Mouse (Mus musculus): ENCODE results near the gene Eml6. TPM values are rescaled to one million over a fixed set of nuclear protein-coding genes. Genes with fewer than 3 reads are reported as not detected.

Gene Eml6
- polyA plus RNA-seq, 1 experiment from 2014 or later = 0.53 TPM

- no peak for ATAC-seq (ENCODE audit: low FRiP score, low TSS enrichment)
- no peak overlapping the region for H3K27ac ChIP-seq (ENCODE audit: low read depth, low read length)
- H3K27me3 ChIP-seq (ENCODE audit: control insufficient read depth, insufficient read depth, low read length) = no peaks in the 10 kb centered on the region
- H3K4me2 ChIP-seq (replicated peaks; ENCODE audit: low read depth, low read length) = no peak overlapping the region
- 92% methylated on average over 2 of the region's 2 CpGs for WGBS
- peaks cover 3% of the 10 kb centered on the region; the same call in 1 of the 2 replicates for H3K36me3 ChIP-seq (ENCODE audit: control insufficient read depth, insufficient read depth, low read length)
- H3K9ac ChIP-seq (ENCODE audit: low read depth, low read length) = no peak overlapping the region
- H3K4me1 ChIP-seq (ENCODE audit: control insufficient read depth, insufficient read depth, low read length) = peaks cover 6% of the 10 kb centered on the region; the same call in 1 of the 2 replicates
- H3K9me3 ChIP-seq (ENCODE audit: control insufficient read depth, low read length) = no peaks in the 10 kb centered on the region
- H3K4me3 ChIP-seq (ENCODE audit: low read length) = no peak overlapping the region
These were observed 311.0 kb downstream of the Eml6 start for GRCm38 (mm10) chr11:29714789-29715188.

- 91% methylated on average over 7 of the region's 7 CpGs for WGBS
- no peak overlapping the region for H3K9ac ChIP-seq (ENCODE audit: low read depth, low read length)
- H3K27ac ChIP-seq (ENCODE audit: low read depth, low read length) = no peak overlapping the region
- H3K4me1 ChIP-seq (ENCODE audit: control insufficient read depth, insufficient read depth, low read length) = peaks cover 6% of the 10 kb centered on the region; the same call in 1 of the 2 replicates
- no peak overlapping the region for H3K4me2 ChIP-seq (replicated peaks; ENCODE audit: low read depth, low read length)
- no peak for ATAC-seq (ENCODE audit: low FRiP score, low TSS enrichment)
- peaks cover 3% of the 10 kb centered on the region; the same call in 1 of the 2 replicates for H3K36me3 ChIP-seq (ENCODE audit: control insufficient read depth, insufficient read depth, low read length)
- no peak overlapping the region for H3K4me3 ChIP-seq (ENCODE audit: low read length)
- no peaks in the 10 kb centered on the region for H3K9me3 ChIP-seq (ENCODE audit: control insufficient read depth, low read length)
- H3K27me3 ChIP-seq (ENCODE audit: control insufficient read depth, insufficient read depth, low read length) = no peaks in the 10 kb centered on the region
These were observed 311.7 kb downstream of the Eml6 start for GRCm38 (mm10) chr11:29714114-29714513.

- no peak for ATAC-seq (ENCODE audit: low FRiP score, low TSS enrichment)
- Histone ChIP-seq H3K27me3 (ENCODE audit: control insufficient read depth, insufficient read depth, low read length) (no peaks in the 10 kb centered on the region), H3K4me1 (ENCODE audit: control insufficient read depth, insufficient read depth, low read length) (0 out of 2 replicates have a peak, but pooled peaks cover 4% of the 10 kb centered on the region), H3K36me3 (ENCODE audit: control insufficient read depth, insufficient read depth, low read length) (peaks cover 29% of the 10 kb centered on the region), H3K27ac (ENCODE audit: low read depth, low read length) (no peak overlapping the region), H3K9ac (ENCODE audit: low read depth, low read length) (no peak overlapping the region), H3K4me3 (ENCODE audit: low read length) (no peak overlapping the region), H3K9me3 (ENCODE audit: control insufficient read depth, low read length) (no peaks in the 10 kb centered on the region), H3K4me2 (replicated peaks; ENCODE audit: low read depth, low read length) (no peak overlapping the region)
These were observed 316.3 kb downstream of the Eml6 start for GRCm38 (mm10) chr11:29709512-29709911.

DNA sequence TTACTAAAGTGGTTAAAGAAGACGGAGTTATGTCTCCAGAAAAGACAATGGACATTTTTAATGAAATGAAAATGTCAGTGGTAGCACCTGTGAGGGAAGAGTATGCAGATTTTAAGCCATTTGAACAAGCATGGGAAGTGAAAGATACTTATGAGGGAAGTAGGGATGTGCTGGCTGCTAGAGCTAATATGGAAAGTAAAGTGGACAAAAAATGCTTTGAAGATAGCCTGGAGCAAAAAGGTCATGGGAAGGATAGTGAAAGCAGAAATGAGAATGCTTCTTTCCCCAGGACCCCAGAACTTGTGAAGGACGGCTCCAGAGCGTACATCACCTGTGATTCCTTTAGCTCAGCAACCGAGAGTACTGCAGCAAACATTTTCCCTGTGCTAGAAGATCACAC, 319.0 kb downstream of the Eml6 start:
- H3K36me3 ChIP-seq (ENCODE audit: control insufficient read depth, insufficient read depth, low read length) = peaks cover 27% of the 10 kb centered on the region
- no peak overlapping the region for H3K4me2 ChIP-seq (replicated peaks; ENCODE audit: low read depth, low read length)
- H3K4me3 ChIP-seq (ENCODE audit: low read length) = no peak overlapping the region
- no peak for ATAC-seq (ENCODE audit: low FRiP score, low TSS enrichment)
- H3K9ac ChIP-seq (ENCODE audit: low read depth, low read length) = no peak overlapping the region
- H3K9me3 ChIP-seq (ENCODE audit: control insufficient read depth, low read length) = no peaks in the 10 kb centered on the region
- H3K4me1 ChIP-seq (ENCODE audit: control insufficient read depth, insufficient read depth, low read length) = 0 out of 2 replicates have a peak, but pooled peaks cover 6% of the 10 kb centered on the region
- 95% methylated on average over 4 of the region's 4 CpGs for WGBS
- no peak overlapping the region for H3K27ac ChIP-seq (ENCODE audit: low read depth, low read length)
- no peaks in the 10 kb centered on the region for H3K27me3 ChIP-seq (ENCODE audit: control insufficient read depth, insufficient read depth, low read length)

GRCm38 (mm10) chr11:29705263-29705662, 320.6 kb downstream of the Eml6 start:
- H3K4me3 ChIP-seq (ENCODE audit: low read length) = no peak overlapping the region
- no peak overlapping the region for H3K4me2 ChIP-seq (replicated peaks; ENCODE audit: low read depth, low read length)
- ATAC-seq (ENCODE audit: low FRiP score, low TSS enrichment) = no peak
- no peak overlapping the region for H3K9ac ChIP-seq (ENCODE audit: low read depth, low read length)
- H3K4me1 ChIP-seq (ENCODE audit: control insufficient read depth, insufficient read depth, low read length) = 0 out of 2 replicates have a peak, but pooled peaks cover 6% of the 10 kb centered on the region
- no peak overlapping the region for H3K27ac ChIP-seq (ENCODE audit: low read depth, low read length)
- H3K36me3 ChIP-seq (ENCODE audit: control insufficient read depth, insufficient read depth, low read length) = peaks cover 27% of the 10 kb centered on the region
- no peaks in the 10 kb centered on the region for H3K9me3 ChIP-seq (ENCODE audit: control insufficient read depth, low read length)
- H3K27me3 ChIP-seq (ENCODE audit: control insufficient read depth, insufficient read depth, low read length) = no peaks in the 10 kb centered on the region

DNA sequence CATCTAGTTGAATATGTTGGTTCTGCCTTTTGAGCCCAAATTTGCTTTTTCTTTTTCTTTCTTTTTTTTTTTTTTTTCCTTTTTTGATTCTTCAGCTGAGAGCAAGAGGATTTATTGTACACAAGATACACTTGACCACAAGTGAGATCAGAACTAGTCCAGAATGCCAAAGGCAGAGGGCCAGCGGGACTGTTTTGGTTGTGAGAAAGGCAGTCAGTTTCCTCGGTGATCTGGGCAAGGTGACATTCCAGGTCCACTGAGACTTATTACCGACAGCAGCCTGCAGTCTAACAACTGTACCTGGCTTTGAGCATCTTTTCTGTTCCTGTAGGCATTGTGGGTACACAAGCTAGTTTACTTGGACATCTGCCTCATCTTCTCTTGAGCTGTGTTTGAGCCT, 323.1 kb downstream of the Eml6 start:
- Histone ChIP-seq H3K4me1 (ENCODE audit: control insufficient read depth, insufficient read depth, low read length) (0 out of 2 replicates have a peak, but pooled peaks cover 6% of the 10 kb centered on the region), H3K4me2 (replicated peaks; ENCODE audit: low read depth, low read length) (no peak overlapping the region), H3K9ac (ENCODE audit: low read depth, low read length) (no peak overlapping the region), H3K27ac (ENCODE audit: low read depth, low read length) (no peak overlapping the region), H3K9me3 (ENCODE audit: control insufficient read depth, low read length) (no peaks in the 10 kb centered on the region), H3K36me3 (ENCODE audit: control insufficient read depth, insufficient read depth, low read length) (peaks cover 15% of the 10 kb centered on the region), H3K4me3 (ENCODE audit: low read length) (no peak overlapping the region), H3K27me3 (ENCODE audit: control insufficient read depth, insufficient read depth, low read length) (no peaks in the 10 kb centered on the region)
- ATAC-seq (ENCODE audit: low FRiP score, low TSS enrichment) = no peak
- WGBS = 67% methylated on average over 3 of the region's 3 CpGs

GRCm38 (mm10) chr11:29694754-29695153, 331.1 kb downstream of the Eml6 start:
- Histone ChIP-seq H3K27me3 (ENCODE audit: control insufficient read depth, insufficient read depth, low read length) (no peaks in the 10 kb centered on the region), H3K4me3 (ENCODE audit: low read length) (peak overlapping the region; percentile 92; the same call in 1 of the 2 replicates), H3K4me2 (replicated peaks; ENCODE audit: low read depth, low read length) (peak overlapping the region; percentile 47), H3K4me1 (ENCODE audit: control insufficient read depth, insufficient read depth, low read length) (0 out of 2 replicates have a peak, but pooled peaks cover 3% of the 10 kb centered on the region), H3K9ac (ENCODE audit: low read depth, low read length) (no peak overlapping the region), H3K27ac (ENCODE audit: low read depth, low read length) (no peak overlapping the region), H3K9me3 (ENCODE audit: control insufficient read depth, low read length) (no peaks in the 10 kb centered on the region), H3K36me3 (ENCODE audit: control insufficient read depth, insufficient read depth, low read length) (no peaks in the 10 kb centered on the region; the same call in 1 of the 2 replicates)
- ATAC-seq (ENCODE audit: low FRiP score, low TSS enrichment) = no peak

DNA sequence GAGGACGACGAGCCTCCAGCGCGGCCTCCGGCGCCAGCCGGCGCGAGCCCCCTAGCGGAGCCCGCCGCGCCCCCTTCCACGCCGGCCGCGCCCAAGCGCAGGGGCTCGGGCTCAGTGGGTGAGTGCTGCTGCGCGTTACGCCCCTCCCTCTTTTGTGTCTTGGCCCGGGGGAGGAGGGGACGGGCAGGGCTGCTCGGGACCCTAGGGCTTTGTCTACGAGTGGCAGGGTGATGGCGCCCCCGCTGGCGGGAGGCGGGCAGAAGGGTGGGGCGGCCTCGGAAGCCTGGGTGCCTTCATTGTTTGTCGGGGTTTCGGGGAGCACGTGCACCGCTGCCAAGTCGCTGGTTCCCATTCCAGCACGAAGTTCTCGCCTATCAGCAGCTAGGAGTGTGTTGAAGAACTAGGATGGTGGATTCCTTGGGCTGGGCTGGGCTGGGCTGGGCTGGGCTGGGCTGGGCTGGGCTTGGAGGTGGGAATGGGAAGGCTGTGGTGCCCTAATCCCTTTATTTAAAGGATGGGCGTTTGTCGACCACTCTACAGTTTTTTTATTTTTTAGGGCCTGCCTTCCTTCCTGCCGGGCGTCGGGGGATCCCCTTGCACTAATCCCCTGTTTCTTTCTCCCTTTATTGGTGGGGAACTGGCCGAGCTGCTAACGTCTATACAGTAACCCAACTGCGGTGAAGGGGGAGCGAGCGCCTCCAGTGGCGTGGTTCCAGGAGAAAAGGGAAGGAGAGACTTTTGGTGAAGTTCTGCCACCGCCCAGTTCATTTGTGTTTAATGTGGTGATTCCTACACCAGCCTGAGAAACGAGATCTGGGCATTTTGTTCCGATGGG, 332.0 kb downstream of the Eml6 start:
- peak overlapping the region; percentile 92 for H3K27ac ChIP-seq (ENCODE audit: low read depth, low read length)
- no peaks in the 10 kb centered on the region for H3K9me3 ChIP-seq (ENCODE audit: control insufficient read depth, low read length)
- H3K4me1 ChIP-seq (ENCODE audit: control insufficient read depth, insufficient read depth, low read length) = 0 out of 2 replicates have a peak, but pooled peaks cover 3% of the 10 kb centered on the region
- peak; percentile 92 for ATAC-seq (ENCODE audit: low FRiP score, low TSS enrichment)
- peak overlapping the region; percentile 47 for H3K4me2 ChIP-seq (replicated peaks; ENCODE audit: low read depth, low read length)
- no peaks in the 10 kb centered on the region for H3K27me3 ChIP-seq (ENCODE audit: control insufficient read depth, insufficient read depth, low read length)
- under 1% methylated on average over 40 of the region's 53 CpGs for WGBS
- H3K36me3 ChIP-seq (ENCODE audit: control insufficient read depth, insufficient read depth, low read length) = no peaks in the 10 kb centered on the region; the same call in 1 of the 2 replicates
- H3K9ac ChIP-seq (ENCODE audit: low read depth, low read length) = peak overlapping the region; percentile 92
- peak overlapping the region; percentile 92 for H3K4me3 ChIP-seq (ENCODE audit: low read length)

Measured in kidney, embryonic 14.5 days (tissue).